Mouse (Mus musculus) layer of hippocampus, adult 9-10 months (tissue): ENCODE results near the gene Pfdn6.
A peak's percentile ranks its signal among the peaks of the same experiment; 100 is the strongest.

Source experiments
- DNase-seq: peaks from one replicate; pipeline ENCODE4 v3.0.0; 2022; ENCODE audit warnings: low spot score

The Pfdn6 gene

DNA sequence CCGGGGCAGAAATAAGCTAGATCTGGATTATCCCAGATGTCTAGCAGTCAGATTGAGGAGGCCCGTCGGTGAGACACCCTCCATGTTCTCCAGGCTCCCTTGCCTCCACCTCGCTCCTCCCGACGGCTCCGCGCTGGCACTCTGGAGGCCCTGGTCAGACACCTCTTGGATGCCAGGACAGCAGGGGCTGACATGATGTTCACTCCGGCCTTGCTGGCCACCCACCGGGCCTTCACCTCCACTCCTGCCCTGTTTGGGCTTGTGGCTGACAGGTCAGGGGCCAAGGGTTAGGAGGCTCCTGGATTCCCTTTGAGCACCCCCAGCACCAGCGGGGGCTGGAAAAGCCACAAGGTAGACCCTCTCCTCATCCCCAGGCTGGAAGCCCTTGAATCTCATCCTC, 8.2 kb downstream of the Pfdn6 start:
- no peak for DNase-seq

GRCm38 (mm10) chr17:33931159-33931866, 8.8 kb downstream of the Pfdn6 start:
- DNase-seq = no peak

- no peak for DNase-seq
These were observed 9.6 kb downstream of the Pfdn6 start for GRCm38 (mm10) chr17:33930280-33931158.

GRCm38 (mm10) chr17:33929371-33930279, 10.5 kb downstream of the Pfdn6 start, which contains the start of gene Rgl2:
TSS of gene Rgl2 (plus strand) at chr17:33929543.
- DNase-seq = peak; percentile 69

DNA sequence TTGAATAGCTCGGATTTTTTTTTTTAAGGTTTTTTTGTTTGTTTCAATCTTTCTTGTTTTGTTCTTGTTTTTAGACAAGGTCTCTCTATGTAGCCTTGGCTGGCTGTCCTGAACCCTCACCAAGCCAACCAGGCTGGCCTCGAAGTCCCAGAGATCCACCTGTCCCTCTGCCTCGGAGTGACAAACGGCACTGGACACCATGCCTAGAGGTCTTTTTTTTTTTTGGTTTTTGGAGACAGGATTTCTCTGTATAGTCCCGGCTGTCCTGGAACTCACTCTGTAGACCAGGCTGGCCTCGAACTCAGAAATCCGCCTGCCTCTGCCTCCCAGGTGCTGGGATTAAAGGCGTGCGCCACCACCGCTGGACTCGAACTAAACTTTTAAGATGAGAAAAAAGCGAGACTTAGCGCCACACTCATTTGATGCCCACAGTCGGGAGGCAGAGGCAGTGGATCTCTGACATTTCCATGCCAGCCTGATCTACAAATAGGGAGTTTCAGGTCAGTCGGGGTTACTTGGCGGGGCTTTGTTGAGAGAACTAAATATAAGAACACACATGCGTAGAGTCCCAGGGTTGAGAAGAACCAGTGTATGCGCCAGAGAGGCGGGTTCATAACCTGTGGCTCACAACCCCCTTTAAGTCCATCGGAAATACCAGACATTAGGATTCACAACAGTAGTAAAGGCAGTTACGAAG, 11.7 kb downstream of the Pfdn6 start:
- DNase-seq = no peak

GRCm38 (mm10) chr17:33926207-33926932, 13.8 kb downstream of the Pfdn6 start:
- DNase-seq = no peak

GRCm38 (mm10) chr17:33925406-33926116, 14.6 kb downstream of the Pfdn6 start:
- no peak for DNase-seq

DNA sequence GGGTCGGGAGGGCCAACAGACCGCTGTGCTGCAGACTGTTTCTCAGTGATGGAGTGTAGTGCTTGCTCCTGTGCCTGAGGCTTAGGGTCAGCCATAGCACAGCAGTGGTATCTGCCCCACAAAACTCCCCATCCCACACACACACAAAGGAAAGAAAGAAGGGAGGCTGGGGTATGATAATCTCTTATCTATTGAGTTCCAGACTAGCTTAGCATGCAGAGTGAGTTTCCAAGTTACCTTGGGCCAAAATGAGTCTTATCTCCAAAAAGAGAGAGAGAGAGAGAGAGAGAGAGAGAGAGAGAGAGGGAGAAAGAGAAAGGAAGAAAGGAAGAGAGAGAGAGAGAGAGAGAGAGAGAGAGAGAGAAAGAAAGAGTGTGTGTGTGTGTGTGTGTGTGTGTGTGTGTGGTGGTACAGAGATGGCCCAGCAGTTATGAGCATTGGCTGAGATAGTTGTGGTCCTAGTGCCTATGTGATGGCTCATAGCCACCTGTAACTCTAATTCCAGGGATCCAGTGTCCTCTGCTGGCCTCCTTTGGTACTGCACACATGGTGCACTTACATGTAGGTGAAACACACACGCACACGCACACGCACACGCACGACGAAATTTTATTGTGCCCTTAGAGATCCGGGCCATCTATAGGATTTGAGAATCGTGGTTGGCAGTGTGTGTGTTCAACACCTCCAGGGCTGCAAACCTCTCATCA, 15.4 kb downstream of the Pfdn6 start:
- DNase-seq = no peak

DNA sequence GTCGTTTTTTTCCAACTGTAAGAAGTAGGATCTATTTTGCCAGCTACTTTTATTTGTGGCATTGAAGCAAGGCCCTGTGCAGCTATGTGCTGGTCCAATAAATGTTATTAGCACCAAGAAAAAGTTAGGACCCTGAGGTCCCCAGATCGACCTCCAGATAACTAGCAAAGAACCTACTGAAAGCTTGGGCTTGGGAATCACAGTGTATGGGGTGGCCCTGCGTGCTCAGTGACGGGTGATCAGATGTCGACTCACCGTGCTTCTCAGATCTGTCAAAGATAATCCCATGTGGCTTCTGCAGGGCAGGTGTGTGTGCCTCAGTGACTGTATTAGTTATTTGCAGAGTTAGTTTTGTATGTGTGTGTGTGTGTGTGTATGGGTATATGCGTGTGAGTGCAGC, 18.8 kb downstream of the Pfdn6 start:
- no peak for DNase-seq

DNA sequence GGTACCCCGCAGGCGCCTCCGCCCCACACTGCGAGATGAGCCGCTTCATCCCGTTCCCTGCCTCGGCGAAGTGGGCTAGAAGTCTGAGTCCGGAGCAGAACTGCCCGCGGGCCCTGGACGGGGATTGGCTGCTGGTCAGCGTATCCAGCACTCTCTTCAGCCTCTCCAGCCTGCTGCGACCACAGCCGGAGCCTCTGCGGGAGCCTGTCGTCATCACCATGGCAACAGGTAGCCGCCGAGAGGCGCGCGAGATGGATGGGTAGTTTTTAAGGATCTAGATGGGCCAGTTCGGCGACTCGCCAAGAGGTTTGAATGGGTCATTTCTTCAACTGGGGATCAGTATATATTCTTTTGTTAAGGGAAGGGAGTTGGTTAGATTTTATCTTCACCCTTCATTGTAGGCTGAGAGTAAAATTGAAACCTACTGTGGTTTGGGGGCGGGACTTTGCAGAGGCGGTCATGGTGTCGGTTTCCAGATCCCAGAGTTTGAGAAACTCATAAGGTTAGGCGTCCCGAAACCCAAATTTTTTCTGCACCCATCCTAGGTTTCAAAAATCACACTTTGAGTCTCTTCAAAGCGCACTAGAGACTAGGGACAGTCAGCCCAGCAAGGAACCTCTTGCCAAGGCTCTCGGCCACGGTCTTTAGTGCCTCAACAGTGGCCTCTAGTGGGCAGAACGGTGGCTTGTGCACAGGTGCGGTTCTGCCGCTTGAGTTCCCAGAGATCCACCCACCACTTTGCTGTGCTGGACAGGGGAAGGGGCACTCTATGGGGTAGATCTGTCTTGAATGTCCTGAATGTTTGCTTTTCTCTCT, 19.7 kb downstream of the Pfdn6 start:
- no peak for DNase-seq

GRCm38 (mm10) chr17:33919351-33920281, 20.5 kb downstream of the Pfdn6 start:
- DNase-seq = no peak

- DNase-seq = no peak
These were observed 21.6 kb downstream of the Pfdn6 start for GRCm38 (mm10) chr17:33918293-33919203.

DNA sequence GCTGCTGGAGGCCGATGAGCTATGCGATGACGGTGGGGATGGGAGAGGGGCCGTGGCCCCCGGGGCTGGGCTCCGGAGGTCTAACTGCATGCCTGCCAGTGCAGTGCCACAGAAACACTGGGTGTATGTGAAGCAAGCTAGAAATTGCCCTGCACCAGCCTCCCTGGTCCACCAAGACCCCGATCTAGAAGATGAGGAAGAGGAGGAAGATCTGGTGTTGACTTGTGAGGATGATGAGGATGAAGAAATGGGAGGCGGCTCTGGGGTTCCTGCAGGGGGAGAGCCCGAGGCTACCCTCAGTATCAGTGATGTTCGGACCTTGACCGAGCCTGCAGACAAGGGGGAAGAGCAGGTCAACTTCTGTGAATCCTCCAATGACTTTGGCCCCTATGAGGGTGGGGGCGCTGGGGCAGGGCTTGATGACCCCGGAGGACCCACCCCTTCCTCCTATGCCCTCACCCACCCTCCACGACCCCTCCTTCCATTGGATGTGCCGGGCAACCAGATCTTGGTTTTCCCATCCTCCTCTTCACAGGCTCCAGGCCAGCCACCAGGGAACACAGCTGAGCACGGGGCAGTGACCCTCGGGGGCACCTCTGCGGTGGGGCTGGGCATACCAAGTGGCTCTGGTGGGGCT, 22.4 kb downstream of the Pfdn6 start:
- no peak for DNase-seq

DNA sequence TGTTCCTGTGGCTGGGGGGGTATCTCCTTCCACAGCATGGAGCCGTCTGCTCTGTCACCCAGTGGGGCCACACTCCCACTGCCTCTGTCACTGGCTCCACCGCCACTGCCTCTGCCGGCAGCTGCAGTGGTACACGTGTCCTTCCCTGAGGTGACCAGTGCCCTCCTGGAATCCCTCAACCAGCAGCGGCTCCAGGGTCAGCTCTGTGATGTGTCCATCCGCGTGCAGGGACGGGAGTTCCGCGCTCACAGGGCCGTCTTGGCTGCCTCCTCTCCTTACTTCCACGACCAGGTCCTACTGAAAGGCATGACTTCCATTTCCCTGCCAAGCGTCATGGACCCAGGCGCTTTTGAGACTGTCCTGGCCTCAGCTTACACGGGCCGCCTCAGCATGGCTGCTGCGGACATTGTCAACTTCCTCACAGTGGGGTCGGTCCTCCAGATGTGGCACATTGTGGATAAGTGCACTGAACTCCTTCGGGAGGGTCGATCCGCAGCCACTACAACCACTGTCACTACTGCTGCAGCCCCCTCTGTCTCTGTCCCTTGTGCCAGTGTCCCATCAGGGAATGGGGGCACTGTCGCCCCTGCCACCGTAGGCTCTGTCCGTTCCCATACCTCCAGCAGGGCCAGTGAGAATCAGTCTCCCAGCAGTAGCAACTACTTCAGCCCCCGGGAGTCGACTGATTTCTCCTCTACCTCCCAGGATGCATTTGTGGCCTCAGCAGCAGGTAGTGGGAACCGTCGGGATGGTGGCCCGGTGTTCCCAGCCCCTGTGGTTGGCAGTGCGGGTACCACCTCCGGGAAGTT, 23.1 kb downstream of the Pfdn6 start:
- no peak for DNase-seq

DNA sequence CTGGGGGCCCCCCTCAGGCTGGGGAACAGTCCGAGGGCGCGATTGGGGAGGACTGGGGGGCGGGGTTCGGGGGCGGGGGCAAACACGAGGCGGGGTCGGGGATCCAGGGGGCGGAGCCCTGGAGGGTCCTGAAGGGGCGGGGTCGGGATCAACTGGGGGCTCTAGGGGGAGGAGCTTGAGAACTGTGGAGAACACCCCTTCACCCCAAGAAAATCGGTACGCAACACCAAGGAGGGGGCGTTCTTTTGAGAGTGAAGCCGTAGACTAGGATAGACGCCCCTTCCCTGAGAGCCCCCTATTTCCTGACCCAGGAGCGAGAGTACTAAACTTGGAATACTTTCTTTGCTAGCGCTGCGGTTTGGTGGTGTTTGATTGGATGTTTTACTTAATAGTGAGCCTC, 23.8 kb downstream of the Pfdn6 start:
- DNase-seq = no peak
